Mouse (Mus musculus) cerebellum, adult 9-11 months (tissue): ENCODE data around the gene Tbx1.

Experiments
- DNase-seq: peaks from one replicate; pipeline ENCODE4 v3.0.0; 2022

Tbx1 gene

DNA sequence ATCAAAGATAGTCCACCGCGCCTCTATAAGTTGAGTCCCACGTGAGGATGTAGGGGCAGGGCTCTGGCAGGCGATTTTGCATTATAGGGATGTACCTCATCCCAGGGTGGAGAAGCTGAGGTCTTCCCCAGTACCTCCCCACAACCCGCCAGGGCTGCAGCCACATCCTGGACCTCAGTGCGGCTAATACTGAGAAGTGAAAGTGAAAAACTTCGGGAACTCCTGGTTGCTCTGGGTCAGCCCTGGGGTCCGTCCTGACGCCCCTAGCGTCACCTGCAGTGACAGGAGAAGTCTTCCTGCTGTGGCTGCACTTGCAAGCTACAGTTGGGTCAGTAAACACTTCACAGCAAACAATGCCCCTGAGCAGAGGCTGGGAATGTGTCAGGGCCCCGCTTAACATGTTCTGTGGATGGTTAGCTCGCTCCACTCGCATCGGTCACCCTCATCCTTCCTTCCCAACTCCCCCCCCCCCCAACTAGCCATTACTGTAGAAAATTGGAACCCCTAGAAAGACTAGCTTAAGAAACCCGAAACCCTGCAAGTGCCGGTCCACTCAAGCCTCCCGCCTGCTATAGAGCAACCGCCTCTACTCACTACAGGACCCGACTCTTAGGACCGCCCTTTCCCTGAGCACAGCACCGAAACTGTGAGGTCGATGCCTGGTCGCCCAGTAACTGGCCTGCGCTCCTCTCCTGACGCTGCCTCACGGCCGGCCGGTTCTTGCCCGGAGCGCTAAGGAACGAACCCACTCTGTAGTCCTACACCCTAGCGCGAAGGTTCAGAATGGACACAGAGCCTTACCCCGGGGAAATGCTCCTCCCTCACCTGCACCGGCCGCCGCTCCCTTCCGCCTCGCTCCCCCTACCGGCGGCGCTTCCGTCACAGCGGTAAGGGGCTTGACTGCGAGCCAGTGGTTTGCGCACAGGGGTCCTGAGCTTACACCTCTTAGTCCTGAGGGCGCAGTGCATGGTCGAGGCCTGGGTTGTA lies at the start of gene Tbx1:
Gene Tbx1, minus strand, starts transcription at position 868 of the 987 bp plus-strand sequence.
- no peak for DNase-seq

DNA sequence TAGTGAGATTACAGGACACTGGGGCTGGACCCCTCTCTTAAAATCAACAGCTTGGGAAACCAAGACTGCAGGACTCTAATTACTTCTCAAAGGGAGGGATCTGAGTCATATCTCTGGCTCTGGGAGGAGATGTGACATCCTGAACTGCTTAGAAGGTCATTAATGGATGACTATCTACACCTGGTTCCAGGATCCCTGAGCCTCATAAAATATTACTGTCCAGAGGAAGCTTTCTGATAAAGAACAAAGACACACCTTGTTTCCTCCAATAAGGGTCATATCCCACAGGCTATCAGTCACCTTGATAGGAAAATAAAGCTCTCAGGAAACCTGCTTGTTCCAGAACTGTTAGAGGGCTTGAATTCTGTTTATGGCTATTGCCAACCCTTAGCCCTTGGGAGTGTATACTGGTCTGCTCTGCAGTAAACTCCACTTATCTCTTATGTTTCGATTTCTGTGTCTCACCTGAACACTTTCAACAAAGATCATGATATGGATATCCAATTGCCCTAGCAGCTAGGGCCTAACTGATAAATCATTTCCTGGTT lies 49.0 kb upstream of the Tbx1 start:
- no peak for DNase-seq

DNA sequence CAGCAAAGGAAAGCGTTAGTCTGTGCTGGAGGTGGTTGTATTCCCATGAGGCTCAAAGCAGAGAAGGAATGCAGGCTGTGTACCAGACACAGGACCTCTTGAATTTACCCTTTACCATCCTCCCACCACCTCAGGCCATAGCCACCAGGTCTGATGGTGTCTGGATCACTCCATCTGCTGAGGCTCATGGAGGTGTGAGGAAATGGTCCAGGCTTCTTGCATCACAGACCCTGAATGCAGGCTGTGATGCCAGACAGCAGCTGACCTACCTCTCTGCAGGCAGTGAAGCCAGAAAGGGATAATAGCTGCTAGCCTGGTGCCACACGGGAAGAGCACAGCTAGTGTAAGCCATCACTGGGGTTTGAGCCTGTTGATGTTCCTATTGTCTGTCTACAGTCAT lies 47.9 kb upstream of the Tbx1 start:
- no peak for DNase-seq

DNA sequence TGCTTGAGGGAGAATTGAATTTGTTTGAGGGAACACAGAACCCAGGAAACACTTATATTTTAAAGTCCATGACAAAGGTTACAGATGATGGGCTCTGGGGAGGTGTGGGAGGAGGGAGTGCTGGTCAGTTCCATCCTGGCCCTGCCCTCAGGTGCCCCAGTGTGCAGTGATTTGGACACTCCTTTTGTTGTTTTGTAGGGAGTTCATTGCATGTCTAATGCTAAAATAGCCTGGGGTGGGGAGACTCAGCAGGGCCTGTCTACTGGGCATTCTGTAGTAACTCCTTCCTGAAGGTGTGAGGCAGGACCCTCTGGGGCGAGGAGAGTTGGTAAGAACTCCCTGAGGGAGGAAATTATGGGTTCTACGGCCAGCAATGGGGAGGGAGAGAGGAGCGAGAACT lies 46.3 kb upstream of the Tbx1 start:
- DNase-seq, result no peak

DNA sequence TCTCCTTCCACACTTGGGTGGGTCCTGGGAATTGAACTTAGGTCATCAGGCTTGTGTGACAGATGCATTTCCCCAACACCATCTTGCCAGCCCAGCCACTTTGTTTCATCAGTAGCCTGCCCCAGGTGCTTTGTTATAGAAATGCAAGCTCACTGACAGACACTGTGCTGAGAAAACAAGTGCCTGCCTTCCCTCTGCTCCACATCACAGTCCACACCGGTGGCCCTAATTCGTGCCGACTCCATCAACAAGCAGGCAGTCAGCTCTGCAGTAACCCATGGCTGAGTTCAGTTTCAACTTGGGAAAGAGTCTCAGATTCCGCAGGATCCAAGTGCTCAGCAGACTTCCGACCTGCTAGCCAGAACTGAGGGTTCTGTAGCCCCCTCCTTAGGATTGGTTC lies 45.9 kb upstream of the Tbx1 start:
- DNase-seq, result no peak

DNA sequence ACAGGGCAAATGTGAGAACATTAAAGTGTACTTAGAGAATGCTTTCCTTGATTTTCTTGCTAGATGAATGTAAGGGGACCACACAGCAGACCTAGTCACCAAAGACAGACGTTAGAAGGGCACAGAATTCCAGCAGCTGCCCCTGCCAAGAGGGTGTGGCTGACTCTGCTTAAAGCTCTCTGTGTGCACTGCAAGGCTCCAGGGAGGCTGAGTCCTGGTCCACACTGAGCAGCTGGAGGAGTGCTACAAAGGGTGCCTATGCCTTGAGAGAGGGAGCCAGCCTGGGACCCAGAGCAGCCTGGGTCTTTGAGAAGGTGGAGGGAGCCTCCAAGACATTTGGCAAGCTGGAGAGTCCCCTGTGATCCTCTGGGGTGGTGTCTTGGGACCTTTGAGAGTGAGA lies 42.9 kb upstream of the Tbx1 start:
- no peak for DNase-seq

DNA sequence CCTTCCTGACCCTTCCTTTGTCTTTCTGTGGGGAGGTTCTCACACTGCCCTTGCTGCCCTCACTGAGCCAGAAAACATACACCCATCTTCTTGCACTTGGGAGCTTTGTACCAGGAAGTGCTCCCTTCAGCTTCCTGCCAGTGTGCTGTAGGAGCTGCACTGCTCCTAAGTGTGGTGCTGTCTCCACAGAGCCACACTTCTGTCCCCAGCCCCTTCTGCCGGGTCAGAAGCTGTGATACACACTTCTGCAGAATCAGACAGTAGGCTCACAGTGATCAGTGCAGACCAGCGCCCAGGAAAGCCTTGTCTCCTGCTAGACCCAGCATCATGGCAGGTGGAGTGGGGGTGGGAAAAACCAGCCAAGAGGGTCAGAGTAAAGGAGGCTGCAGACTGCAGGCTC lies 42.3 kb upstream of the Tbx1 start:
- peak; percentile 3 for DNase-seq

DNA sequence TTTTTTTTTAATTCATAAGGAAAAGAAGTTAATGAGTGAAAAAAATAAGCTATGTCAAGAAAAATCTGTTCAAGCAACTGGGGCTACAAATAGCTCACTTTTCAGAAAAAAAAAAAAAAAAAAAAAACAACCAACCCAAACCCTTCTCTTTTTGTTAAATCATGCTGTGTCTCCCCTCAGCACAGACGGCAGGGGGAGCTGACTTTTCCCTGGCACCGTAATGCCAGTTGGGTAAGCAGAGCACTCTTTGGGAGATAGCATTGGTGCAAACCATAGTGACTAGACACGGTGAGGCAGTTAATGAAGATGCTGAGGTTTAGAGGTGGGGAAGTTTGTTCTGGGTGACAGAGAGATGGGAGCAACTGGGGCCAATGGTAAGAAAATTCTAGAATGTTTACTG lies 41.6 kb upstream of the Tbx1 start:
- DNase-seq, result no peak

DNA sequence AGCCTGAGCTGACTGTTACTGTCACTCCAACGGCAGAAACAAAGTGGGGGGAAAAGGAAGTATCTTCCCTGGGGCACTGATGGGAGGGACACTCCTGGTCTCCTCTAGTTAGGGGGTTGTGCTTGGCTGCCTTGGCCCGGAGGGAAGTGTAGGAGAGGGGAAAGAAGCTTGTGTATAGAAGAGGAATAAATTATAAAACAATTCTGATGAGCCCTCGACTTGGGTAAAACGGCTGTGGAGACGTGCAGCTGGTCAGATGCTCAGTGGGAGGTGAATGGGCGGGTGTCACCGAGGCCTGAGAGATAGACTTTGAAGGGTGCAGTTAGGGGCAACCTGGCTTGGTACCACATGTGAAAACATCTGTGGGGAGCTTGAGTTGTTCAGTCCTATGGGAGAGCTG lies 40.7 kb upstream of the Tbx1 start:
- DNase-seq, result peak; percentile 36

DNA sequence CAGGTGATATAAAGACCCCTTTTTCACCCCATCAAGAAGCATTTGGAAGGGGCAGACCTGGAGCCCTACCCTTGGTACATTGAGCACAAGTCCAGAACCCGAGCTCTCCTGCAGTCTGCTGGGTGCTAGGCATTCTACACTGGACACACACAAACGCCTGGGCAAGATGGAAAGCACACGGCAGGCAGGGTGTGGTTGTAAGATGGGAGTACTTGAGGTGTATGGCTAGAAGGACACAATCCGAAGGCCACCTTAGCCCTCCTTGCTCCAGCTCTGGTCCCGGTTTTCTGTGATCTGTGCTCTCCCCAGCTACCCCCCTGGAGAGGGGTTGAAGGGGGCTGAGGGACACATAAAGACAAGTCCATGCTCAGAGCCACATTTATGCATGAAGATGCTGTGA lies 39.8 kb upstream of the Tbx1 start:
- no peak for DNase-seq

DNA sequence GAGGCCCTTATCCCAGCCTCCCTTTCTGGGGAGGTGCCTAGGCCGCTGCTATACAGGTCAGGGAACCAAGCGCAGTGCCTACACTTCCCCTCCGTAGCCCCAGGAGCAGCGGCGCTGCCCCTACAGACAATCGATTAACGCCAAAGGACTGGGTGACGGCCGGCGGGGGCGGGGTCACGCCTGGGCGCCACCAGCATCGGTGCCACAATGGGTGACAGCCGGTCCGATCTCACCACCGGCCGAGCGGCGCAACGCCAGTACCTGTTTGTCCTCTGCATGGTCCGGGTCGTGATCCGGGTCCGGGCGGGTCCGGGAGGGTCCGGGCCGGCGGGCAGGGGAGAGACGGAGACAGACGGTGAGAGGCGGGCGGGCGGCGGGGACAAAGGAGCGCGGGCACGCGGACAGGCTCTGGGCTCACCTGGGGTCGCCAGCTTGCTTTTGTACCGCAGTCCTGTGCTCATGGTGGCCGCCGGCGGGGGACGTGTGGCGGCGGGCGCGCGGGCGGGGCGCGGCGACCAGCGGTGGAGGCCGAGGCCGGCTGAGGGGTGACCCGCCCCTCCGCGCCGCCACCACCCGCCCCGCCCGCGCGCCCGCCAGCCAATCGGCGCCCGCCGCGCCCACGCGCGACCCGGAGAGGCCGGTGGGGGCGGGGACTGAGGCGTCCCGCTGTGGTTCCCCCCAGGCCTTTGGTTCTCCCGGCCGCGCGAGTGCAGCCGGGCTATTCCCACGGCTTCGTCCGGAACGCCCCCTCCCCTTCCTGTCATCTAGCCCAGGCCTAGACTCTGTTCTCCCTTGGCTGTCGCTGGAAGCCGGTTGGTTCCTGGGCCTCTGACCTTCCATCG lies 39.1 kb upstream of the Tbx1 start, which contains the start of gene Sept5:
Gene Sept5, minus strand, starts transcription at position 565 of the 842 bp plus-strand sequence.
- peak; percentile 86 for DNase-seq

DNA sequence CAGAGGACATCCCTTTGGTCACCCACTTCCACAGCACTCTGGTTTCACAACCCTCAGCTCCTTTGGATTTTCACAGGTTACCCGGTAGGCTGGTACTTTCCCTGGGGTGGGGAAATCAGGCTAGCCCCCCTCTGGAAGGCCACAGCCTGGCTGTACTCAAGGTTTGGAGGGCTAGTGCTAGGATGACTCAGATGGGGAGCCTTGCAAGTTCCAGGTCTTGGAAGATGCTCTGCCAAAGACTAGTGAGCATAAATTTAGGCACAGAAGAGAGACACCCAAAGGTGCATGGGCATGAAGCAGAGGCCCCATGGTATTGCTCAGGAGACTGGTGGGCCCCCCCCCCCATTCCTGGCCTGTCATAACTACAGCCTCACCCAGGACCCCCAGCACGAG lies 38.5 kb upstream of the Tbx1 start:
- DNase-seq, result peak; percentile 57

DNA sequence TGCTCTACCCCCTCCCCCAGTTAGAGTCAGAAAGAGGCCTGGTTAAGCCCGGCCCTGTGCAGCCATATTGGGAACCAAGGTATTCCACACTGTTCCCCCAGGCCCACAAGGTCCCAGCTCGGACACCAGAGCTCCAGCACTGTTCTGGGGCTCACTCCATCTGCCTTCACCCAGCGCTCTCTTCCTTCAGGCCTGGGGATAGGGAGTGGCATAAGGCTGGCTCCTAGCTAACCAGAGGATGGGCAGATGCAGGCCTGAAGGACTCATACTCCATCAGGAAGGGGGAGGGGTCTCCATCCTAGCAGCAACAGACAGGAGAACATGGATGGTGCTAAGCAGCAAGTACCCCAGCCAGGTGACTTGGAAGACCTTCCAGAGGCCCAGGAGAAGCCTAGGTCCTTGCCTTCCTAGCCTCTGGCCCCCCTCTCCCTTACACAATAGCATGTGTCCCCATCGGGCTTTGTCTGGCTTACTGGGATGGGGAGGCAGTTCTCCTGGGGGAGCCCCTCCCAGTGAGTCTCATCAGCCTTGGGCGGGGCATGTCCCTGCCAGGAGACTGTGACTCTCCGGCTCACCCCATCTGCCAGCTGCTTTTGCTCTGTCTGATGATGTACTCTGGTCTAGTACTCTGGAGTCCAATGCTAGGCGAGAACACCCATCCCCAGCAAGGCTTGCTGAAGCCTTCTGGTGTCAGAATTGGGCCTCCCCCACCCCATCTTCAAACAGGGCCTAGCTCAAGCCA lies 37.9 kb upstream of the Tbx1 start:
- peak; percentile 61 for DNase-seq

DNA sequence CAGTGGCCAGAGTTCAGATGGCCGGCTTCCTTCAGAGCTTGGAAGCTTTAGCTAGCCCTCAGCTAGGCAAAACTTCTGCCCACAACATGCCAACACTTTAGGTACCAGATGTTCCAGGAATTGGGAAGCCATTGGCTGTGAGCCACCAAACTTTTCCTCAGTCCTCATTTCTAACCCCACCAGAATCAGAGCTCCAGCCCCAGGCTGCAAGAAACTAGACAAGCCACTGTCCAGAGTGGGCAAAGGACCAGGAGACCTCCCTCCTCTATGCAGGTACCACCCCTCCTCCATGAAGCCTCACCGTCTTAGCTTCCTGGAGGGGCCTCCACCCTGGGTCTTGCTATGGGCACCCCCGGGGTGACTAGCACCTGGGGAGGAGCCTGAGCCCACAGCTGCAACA lies 36.7 kb upstream of the Tbx1 start:
- DNase-seq, result peak; percentile 79

DNA sequence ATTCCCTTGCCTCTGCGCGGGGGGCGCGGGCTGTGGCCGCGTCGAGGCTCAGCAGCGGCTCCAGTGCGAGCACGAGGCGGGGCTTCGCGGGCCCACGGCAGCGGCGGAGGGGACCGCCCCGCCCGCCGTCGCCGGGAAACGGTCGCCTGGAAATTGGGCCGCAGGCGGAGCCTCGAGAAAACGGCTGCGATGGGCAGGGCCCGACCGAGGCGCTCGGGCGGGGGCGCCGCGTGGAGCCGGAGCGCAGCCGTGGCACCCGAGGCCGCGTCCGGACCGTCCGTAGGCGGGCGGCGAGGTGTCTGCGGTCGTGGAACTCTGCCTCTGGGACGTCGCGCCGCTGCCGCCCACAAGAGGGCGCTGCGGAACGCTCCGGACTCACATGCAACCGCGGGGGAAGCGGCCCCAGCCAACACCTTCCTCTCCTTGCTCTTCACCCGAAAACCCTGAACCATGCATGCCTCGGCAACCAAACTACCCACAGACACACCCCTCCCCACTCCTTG lies 36.0 kb upstream of the Tbx1 start, which contains the start of gene Gm49601:
Gene Gm49601, minus strand, starts transcription at position 52 of the 503 bp plus-strand sequence.
- peak; percentile 91 for DNase-seq

DNA sequence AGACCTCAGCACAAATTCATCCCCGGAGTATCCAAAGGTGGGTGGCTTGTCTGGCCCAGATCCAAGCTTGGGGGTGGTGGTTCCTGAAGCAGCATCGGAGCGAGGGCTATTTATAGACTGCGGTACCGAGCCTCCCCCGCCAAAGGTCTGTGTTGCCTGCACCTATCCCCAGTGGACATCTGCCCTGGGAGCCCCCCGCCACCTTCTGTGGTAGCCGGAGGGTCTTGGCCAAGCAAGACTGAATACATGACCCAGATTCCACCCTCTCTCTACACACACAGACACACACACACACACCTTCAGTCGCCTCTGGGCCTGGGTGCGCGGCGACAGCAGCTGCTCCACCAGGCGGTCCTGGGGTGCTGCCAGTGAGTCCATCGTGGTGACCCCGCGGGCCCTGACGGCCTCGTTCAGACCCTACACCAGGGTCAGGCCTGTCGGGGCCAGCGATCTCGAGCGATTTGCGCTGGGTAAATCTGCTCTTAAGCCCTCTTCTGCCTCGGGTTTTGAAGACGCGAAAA lies 35.4 kb upstream of the Tbx1 start:
- peak; percentile 79 for DNase-seq

DNA sequence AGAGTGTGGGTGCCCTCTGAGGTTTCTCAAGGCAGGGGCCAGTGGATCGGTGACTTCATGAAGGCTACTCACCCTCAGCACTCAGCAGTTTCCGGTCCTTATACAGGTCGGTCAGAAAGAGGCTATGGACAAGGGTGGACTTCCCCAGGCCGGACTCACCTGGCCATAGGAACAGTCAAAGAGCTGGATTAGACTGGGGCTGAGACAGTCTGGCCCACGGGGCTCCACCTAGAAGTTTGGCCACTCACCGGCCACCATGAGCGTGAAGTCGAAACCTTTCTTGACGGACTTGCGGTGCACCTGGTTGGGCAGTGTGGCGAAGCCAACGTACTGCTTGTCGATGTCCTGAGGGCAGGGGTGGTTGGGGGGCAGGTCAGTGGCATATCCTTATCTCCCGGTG lies 34.6 kb upstream of the Tbx1 start:
- DNase-seq, result peak; percentile 52

DNA sequence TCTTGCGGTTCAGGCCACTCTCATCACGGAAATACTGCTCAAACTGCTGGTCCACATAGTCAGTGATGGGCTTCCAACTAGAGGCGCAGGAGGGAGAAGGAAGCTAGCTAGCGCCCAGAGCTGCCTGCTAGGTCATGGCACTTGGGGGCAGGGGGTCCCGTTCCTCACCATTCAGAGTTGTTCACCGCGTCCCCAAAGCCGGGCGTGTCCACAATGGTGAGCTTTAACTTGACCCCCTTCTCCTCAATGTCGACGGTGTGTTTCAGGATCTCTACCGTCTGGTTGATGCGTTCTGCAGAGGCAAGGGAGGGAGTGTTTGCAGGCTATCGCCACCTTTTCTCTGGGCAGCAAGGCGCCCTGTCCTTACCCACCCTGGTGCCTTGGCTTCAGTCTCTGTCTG lies 34.2 kb upstream of the Tbx1 start:
- DNase-seq, result peak; percentile 57

DNA sequence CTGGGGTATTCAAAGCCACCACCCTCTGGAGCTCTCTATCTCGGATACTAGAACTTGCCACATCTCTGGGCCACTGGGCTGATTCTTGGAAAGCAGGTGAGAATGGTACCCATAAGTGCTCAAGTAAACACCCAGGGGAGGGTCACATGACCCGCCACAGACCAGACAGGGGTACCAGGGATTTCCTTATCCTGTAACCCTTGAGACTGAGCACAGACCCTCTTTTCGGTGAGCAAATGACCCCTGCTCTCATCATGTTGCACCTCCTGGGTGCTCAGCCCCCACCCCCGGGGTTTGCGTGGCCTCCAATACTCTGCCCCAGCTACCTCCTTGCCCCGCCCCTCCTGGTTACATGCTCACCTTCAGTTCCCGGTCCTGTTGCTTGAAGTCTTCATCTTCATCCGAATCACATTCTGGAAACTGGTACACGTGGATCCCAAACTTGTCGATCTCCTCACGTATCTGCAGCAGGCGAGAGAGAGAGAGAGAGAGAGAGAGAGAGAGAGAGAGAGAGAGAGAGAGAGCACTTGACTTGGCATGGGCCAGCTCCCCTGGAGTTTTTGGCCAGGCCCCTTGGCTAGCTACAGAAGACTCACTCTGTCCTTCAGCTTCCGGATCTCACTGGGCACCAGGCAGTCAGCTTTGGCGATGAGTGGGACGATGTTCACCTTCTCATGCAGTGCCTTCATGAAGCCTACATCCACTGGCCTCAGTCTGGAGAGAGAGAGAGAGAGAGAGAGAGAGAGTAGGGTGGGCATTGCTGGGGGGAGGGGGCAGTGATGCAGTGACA lies 33.5 kb upstream of the Tbx1 start:
- peak; percentile 70 for DNase-seq

DNA sequence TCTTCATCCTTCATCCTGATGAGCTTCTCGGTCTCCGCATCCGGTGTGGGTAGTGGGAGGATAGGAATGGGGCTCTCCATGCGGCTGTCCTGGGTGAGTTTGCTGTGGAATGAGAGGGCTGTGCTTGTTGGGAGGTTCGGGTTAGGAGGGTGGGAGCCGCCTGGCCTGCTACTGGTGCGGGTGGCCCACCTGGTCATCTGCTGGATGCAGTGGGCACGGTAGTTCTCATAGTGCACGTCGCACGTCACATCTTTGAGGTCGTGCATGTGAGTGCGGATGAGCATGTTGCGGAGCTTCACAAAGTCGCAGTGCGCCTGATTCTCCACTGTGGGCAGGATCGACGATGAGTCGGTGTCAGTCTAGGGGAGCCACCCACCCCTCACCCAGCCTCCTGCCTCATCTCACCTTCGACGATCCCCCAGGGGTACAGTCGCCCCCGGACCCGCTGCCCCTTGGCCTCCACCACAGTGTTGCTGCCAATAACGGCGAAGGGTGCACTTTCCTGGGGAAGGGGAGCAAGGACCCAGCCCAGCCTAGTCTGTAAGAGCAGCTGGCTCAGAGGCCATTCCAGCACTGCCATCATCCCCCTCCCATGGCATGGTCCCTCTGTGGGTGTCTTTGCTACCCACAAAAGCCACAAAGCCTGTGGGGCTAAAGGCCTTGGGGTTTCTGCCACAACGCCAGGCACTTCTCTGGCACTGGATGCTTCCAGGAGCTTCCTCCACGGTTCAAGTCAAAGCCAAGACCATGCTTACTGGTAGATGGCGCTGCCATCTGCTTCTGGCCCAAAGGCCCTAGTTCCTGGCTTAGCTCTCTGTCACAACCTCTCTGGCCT lies 32.7 kb upstream of the Tbx1 start:
- peak; percentile 61 for DNase-seq
